Mouse (Mus musculus): ENCODE data around the gene Id2. TPM values are rescaled to one million over a fixed set of nuclear protein-coding genes. Genes with fewer than 3 reads are reported as not detected.

Gene Id2
- total RNA-seq, 2 experiments from 2014 or later, result 11.4 to 12.8 TPM

GRCm38 (mm10) chr12:25083260-25084178 lies 13.4 kb downstream of the Id2 start:
- DNase-seq, result no peak

- DNase-seq, result no peak
These were observed 22.6 kb downstream of the Id2 start for GRCm38 (mm10) chr12:25074344-25074743.

DNA sequence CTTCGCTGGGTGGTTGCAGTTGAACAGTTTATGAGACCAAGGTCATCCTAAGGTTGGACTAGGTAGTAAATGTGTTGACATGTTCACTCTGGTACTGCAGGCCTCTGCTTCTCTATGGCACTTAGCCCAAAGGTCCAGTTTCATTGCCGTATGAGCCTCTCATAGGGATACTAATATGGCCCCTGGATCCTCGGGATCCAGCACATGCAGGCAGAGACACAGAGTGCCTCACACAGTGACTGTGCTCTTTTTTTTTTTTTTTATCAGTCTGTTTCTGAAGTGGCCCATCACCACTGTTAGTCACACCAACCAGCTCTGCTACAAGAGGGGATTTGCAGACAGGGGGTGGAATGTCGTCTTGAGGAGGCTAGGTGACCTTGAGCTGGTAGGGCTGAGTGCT lies 23.6 kb downstream of the Id2 start:
- DNase-seq, result no peak

GRCm38 (mm10) chr12:25062264-25062663 lies 34.7 kb downstream of the Id2 start:
- DNase-seq, result no peak

GRCm38 (mm10) chr12:25060901-25061300 lies 36.0 kb downstream of the Id2 start:
- DNase-seq, result no peak

DNA sequence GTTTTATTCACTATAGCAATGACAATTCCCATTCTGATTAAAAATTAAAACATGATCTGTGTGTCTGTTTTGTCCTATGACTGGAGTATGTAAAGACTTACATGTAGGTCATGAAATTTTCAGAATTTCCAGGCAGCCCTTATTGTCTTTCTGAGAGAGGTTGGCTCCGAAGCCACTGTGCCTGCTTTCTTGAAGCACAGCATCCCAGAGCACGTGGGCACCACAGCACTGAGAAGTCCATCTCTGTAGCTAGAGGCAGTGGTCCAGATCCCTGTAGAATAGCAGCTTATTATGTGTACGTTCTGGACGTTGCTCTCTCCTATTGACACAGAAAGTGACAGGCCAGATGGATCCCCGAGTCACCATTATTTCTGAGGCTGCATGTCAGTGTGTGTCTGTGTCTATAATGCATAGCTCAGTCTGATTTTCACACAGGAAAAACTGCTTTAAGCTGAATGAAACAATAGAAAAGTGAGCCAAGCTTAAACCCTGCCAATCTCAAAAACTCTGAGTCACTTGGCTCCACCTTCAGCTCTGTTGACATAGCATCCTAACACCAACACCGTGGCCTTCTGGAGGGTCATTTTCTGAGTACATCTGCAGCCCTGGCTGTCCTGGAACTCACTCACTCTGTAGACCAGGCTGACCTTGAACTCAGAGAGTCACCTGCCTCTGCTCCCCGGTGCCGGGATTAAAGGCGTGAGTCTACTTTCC lies 37.3 kb downstream of the Id2 start:
- no peak for DNase-seq

GRCm38 (mm10) chr12:25054963-25055362 lies 42.0 kb downstream of the Id2 start:
- DNase-seq, result no peak

GRCm38 (mm10) chr12:25054511-25054910 lies 42.4 kb downstream of the Id2 start:
- no peak for DNase-seq

GRCm38 (mm10) chr12:25049253-25049652 lies 47.7 kb downstream of the Id2 start:
- DNase-seq, result no peak

DNA sequence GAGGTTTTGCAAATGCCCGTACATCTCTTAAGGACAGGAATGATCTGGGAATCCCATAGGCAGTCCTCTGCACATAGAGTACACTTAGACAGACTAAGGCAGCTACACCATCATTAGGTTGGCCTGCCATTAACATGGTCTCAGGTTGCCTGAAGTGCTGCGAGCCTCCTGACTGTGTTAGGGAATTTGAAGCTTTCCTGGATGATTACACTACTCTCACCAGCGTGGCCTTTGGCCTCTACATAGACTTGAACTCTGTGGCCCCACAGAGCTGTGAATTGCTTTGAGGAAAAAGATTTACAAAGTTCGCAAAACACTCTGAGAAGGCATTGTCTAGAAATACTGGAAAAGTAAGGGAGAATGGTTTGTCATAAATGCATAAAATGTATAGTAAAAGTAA lies 52.4 kb downstream of the Id2 start:
- no peak for DNase-seq

DNA sequence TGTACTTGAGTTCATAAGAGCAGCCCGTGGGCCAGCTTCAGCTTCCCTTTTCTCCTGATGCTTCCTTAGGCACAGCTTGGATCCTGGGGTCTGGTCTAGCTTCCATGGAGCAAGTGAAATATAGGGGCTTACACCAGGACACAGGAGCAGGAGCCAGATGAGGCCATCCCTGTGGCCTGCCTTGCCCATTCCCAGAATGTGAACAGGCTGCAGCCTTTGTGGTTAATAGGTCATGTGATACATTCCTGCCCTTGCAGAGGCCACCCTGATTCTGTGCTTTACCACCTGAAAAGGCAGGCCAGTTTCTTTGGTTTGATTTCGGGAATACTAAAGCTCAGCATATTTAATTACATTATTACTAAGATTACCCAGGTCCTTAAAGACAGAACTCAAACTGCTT lies 52.9 kb downstream of the Id2 start:
- DNase-seq, result no peak

Other genes starting within 250 kb of the Id2 start
- gene Kidins220, start 122.2 kb downstream of the Id2 start, total RNA-seq (2021), result 10 to 100 TPM; 38.4 to 57.8 TPM

Measured in gastrocnemius, postnatal 10 days (tissue).